Comparison of ENCODE assay signal across 1 mouse cellular context in genomic region chr19:4000119-4000900, GRCm38 (mm10).
TF ChIP-seq lines count a peak whose summit lies in the region.

Gene Nudt8 (plus strand): TSS chr19:4000580.
Gene Gm49405 (plus strand): TSS chr19:4000626.

TF ChIP-seq in myocyte, 11 proteins besides CTCF, POLR2A, EP300 and RAD21 (continued from another document):
- no peak for TF ChIP-seq TCF12 (IDR thresholded peaks at IDR 0.05; ENCODE audit: insufficient read depth, poor library complexity, severe bottlenecking)
